Mouse (Mus musculus): ENCODE results near the gene Adrb1. TPM values are rescaled to one million over a fixed set of nuclear protein-coding genes. Genes with fewer than 3 reads are reported as not detected.
"Not testable (repeated sequence)": the region's sequence is repeated elsewhere in the genome, so short reads cannot be mapped to it uniquely, and the experiment has no call there.

Gene Adrb1
- polyA plus RNA-seq, 1 experiment from 2014 or later: 0.79 TPM

- no peaks in the 10 kb centered on the region for H3K36me3 ChIP-seq
- no peak overlapping the region for H3K4me2 ChIP-seq
- no peak for ATAC-seq (ENCODE audit: insufficient number of reproducible peaks, low FRiP score, low TSS enrichment, low read depth)
- H3K4me1 ChIP-seq: no peaks in the 10 kb centered on the region
- H3K27me3 ChIP-seq: 0 out of 2 replicates have a peak, but pooled peaks cover 6% of the 10 kb centered on the region
- WGBS: 53% methylated on average over 7 of the region's 7 CpGs
- H3K4me3 ChIP-seq: no peak overlapping the region
- no peak overlapping the region for H3K9ac ChIP-seq
- no peak overlapping the region for H3K27ac ChIP-seq
- H3K9me3 ChIP-seq: no peaks in the 10 kb centered on the region
These were observed 12.1 kb downstream of the Adrb1 start for GRCm38 (mm10) chr19:56734033-56734572.

GRCm38 (mm10) chr19:56735747-56736146 lies 13.7 kb downstream of the Adrb1 start:
- WGBS: 56% methylated on average over 4 of the region's 4 CpGs
- Histone ChIP-seq H3K4me3 (no peak overlapping the region), H3K4me2 (no peak overlapping the region), H3K9ac (no peak overlapping the region), H3K36me3 (no peaks in the 10 kb centered on the region), H3K27me3 (0 out of 2 replicates have a peak, but pooled peaks cover 5% of the 10 kb centered on the region), H3K27ac (no peak overlapping the region), H3K9me3 (no peaks in the 10 kb centered on the region), H3K4me1 (no peaks in the 10 kb centered on the region)
- ATAC-seq (ENCODE audit: insufficient number of reproducible peaks, low FRiP score, low TSS enrichment, low read depth): no peak

DNA sequence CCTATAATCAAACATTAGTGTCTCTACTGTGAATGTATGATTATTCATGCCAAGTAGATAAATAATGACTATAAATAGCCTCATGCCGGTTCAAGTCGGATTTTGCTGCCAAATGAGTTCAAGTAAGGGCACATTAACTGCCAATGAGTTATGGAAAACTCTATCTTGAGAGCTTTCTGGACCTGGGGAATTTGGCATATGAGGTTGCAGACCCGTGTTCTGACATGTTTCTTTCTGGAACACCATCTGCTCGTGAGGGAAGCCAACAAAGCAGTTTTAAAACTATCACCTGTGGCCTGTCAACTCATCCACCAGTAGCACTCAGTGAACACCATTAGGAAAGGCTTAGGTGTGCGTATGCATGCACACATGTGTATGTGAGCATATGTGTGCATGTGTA lies 14.3 kb downstream of the Adrb1 start:
- no peaks in the 10 kb centered on the region for H3K27me3 ChIP-seq
- H3K4me1 ChIP-seq: no peaks in the 10 kb centered on the region
- WGBS: 43% methylated on average over 5 of the region's 5 CpGs
- H3K4me3 ChIP-seq: no peak overlapping the region
- H3K4me2 ChIP-seq: no peak overlapping the region
- no peaks in the 10 kb centered on the region for H3K9me3 ChIP-seq
- H3K36me3 ChIP-seq: no peaks in the 10 kb centered on the region
- H3K9ac ChIP-seq: no peak overlapping the region
- no peak overlapping the region for H3K27ac ChIP-seq
- no peak for ATAC-seq (ENCODE audit: insufficient number of reproducible peaks, low FRiP score, low TSS enrichment, low read depth)

- H3K4me3 ChIP-seq: no peak overlapping the region
- no peaks in the 10 kb centered on the region for H3K9me3 ChIP-seq
- ATAC-seq (ENCODE audit: insufficient number of reproducible peaks, low FRiP score, low TSS enrichment, low read depth): no peak
- WGBS: 71% methylated on average over 7 of the region's 7 CpGs
- no peak overlapping the region for H3K4me2 ChIP-seq
- H3K36me3 ChIP-seq: no peaks in the 10 kb centered on the region
- H3K4me1 ChIP-seq: peaks cover 7% of the 10 kb centered on the region; the same call in 1 of the 2 replicates
- H3K9ac ChIP-seq: no peak overlapping the region
- no peak overlapping the region for H3K27ac ChIP-seq
- no peaks in the 10 kb centered on the region for H3K27me3 ChIP-seq
These were observed 23.1 kb downstream of the Adrb1 start for GRCm38 (mm10) chr19:56745061-56745460.

- no peak overlapping the region for H3K4me3 ChIP-seq
- H3K9me3 ChIP-seq: no peaks in the 10 kb centered on the region
- ATAC-seq (ENCODE audit: insufficient number of reproducible peaks, low FRiP score, low TSS enrichment, low read depth): no peak
- H3K9ac ChIP-seq: no peak overlapping the region
- H3K4me2 ChIP-seq: no peak overlapping the region
- no peaks in the 10 kb centered on the region for H3K36me3 ChIP-seq
- H3K27me3 ChIP-seq: no peaks in the 10 kb centered on the region
- 56% methylated on average over 6 of the region's 6 CpGs for WGBS
- peaks cover 7% of the 10 kb centered on the region; the same call in 1 of the 2 replicates for H3K4me1 ChIP-seq
- no peak overlapping the region for H3K27ac ChIP-seq
These were observed 23.5 kb downstream of the Adrb1 start for GRCm38 (mm10) chr19:56745528-56745927.

DNA sequence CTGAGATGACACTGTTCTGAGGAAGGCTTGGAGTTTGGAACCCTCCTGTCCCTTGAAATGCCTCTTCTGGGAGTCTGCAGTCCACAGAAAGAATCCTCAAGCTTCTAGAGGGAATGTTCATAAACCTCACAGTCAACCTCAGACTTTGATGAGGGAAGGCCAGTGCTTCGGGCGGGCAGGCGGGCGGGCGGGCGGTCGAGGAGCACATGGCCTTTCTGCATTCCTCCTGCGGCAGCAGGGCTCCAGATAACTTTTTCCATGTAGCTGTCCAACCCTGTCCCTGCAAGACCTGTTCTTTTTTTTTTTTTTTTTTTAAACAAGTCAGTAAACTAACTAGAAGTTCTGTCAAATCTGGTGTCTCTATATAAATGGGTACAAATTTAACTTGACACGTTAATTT lies 24.6 kb downstream of the Adrb1 start:
- ATAC-seq (ENCODE audit: insufficient number of reproducible peaks, low FRiP score, low TSS enrichment, low read depth): no peak
- Histone ChIP-seq H3K27me3 (no peaks in the 10 kb centered on the region), H3K4me3 (no peak overlapping the region), H3K9ac (no peak overlapping the region), H3K27ac (no peak overlapping the region), H3K4me1 (peaks cover 7% of the 10 kb centered on the region; the same call in 1 of the 2 replicates), H3K9me3 (no peaks in the 10 kb centered on the region), H3K4me2 (no peak overlapping the region), H3K36me3 (no peaks in the 10 kb centered on the region)
- 81% methylated on average over 9 of the region's 9 CpGs for WGBS

GRCm38 (mm10) chr19:56747878-56748277 lies 25.9 kb downstream of the Adrb1 start:
- no peak overlapping the region for H3K27ac ChIP-seq
- peaks cover 7% of the 10 kb centered on the region; the same call in 1 of the 2 replicates for H3K4me1 ChIP-seq
- H3K9me3 ChIP-seq: no peaks in the 10 kb centered on the region
- H3K27me3 ChIP-seq: no peaks in the 10 kb centered on the region
- no peaks in the 10 kb centered on the region for H3K36me3 ChIP-seq
- WGBS: 87% methylated on average over 10 of the region's 10 CpGs
- no peak overlapping the region for H3K4me2 ChIP-seq
- H3K9ac ChIP-seq: no peak overlapping the region
- no peak for ATAC-seq (ENCODE audit: insufficient number of reproducible peaks, low FRiP score, low TSS enrichment, low read depth)
- H3K4me3 ChIP-seq: no peak overlapping the region

DNA sequence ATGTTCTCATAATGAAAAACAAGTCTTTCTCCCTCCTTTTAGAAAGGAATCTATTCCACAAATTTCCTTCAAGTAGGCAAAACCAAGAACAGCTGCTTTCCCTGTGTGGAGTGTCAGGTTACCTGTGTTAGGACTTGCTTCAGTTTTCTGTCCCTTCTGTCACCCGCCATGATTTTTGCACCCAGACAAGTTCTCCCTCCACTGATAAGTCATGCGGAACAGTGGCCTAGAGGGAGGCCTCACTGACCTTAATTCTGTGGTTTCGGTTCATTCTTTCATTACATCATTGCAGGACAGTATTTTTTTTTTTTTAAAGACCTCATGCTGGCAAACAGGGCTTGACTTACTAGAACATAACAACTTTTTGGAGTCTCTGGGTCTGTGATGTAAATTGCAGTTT lies 27.3 kb downstream of the Adrb1 start:
- no peak for ATAC-seq (ENCODE audit: insufficient number of reproducible peaks, low FRiP score, low TSS enrichment, low read depth)
- H3K4me1 ChIP-seq: peaks cover 7% of the 10 kb centered on the region; the same call in 1 of the 2 replicates

GRCm38 (mm10) chr19:56750709-56751108 lies 28.7 kb downstream of the Adrb1 start:
- H3K9ac ChIP-seq: no peak overlapping the region
- no peak for ATAC-seq (ENCODE audit: insufficient number of reproducible peaks, low FRiP score, low TSS enrichment, low read depth)
- no peak overlapping the region for H3K4me2 ChIP-seq
- 38% methylated on average over 4 of the region's 4 CpGs for WGBS
- H3K27me3 ChIP-seq: no peaks in the 10 kb centered on the region
- peaks cover 3% of the 10 kb centered on the region; the same call in 1 of the 2 replicates for H3K4me1 ChIP-seq
- no peaks in the 10 kb centered on the region for H3K36me3 ChIP-seq
- no peaks in the 10 kb centered on the region for H3K9me3 ChIP-seq
- no peak overlapping the region for H3K27ac ChIP-seq
- no peak overlapping the region for H3K4me3 ChIP-seq

More for the DNA sequence above, 27.3 kb downstream of the Adrb1 start:
- H3K27me3 ChIP-seq: no peaks in the 10 kb centered on the region
- 14% methylated on average over 3 of the region's 3 CpGs for WGBS
- no peak overlapping the region for H3K4me2 ChIP-seq
- H3K9me3 ChIP-seq: no peaks in the 10 kb centered on the region
- no peak overlapping the region for H3K4me3 ChIP-seq
- no peak overlapping the region for H3K9ac ChIP-seq
- no peaks in the 10 kb centered on the region for H3K36me3 ChIP-seq
- no peak overlapping the region for H3K27ac ChIP-seq

DNA sequence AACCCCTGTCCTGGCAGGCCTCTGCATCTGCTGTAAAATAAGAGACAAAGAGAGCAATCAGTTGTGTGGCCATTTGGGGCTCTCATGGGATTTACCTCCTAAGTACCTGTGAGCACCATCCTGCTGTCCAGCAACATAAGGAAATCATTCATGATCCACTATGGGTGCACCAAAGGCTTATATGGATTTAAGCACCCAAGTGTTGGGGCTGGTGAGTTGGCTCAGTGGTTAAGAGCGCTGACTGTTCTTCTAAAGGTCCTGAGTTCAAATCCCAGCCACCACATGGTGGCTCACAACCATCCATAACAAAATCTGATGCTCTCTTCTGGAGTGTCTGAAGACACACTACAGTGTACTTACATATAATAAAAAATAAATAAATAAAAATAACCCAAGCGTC lies 32.5 kb downstream of the Adrb1 start:
- WGBS: 95% methylated on average over 2 of the region's 2 CpGs
- not testable (repeated sequence) for H3K27ac ChIP-seq; ATAC-seq (ENCODE audit: insufficient number of reproducible peaks, low FRiP score, low TSS enrichment, low read depth); H3K27me3 ChIP-seq; H3K9me3 ChIP-seq; H3K36me3 ChIP-seq; H3K4me1 ChIP-seq; H3K9ac ChIP-seq; H3K4me2 ChIP-seq; H3K4me3 ChIP-seq

GRCm38 (mm10) chr19:56756412-56756811 lies 34.4 kb downstream of the Adrb1 start:
- 79% methylated on average over 10 of the region's 10 CpGs for WGBS
- Histone ChIP-seq H3K36me3 (no peaks in the 10 kb centered on the region), H3K27ac (no peak overlapping the region), H3K4me1 (no peaks in the 10 kb centered on the region), H3K4me2 (no peak overlapping the region), H3K9me3 (no peaks in the 10 kb centered on the region), H3K9ac (no peak overlapping the region), H3K27me3 (no peaks in the 10 kb centered on the region), H3K4me3 (no peak overlapping the region)
- ATAC-seq (ENCODE audit: insufficient number of reproducible peaks, low FRiP score, low TSS enrichment, low read depth): no peak

GRCm38 (mm10) chr19:56758311-56758710 lies 36.3 kb downstream of the Adrb1 start:
- Histone ChIP-seq H3K27ac (no peak overlapping the region), H3K36me3 (no peaks in the 10 kb centered on the region), H3K4me1 (no peaks in the 10 kb centered on the region), H3K9me3 (no peaks in the 10 kb centered on the region), H3K4me3 (no peak overlapping the region), H3K9ac (no peak overlapping the region), H3K27me3 (no peaks in the 10 kb centered on the region), H3K4me2 (no peak overlapping the region)
- 89% methylated on average over 2 of the region's 2 CpGs for WGBS
- no peak for ATAC-seq (ENCODE audit: insufficient number of reproducible peaks, low FRiP score, low TSS enrichment, low read depth)

DNA sequence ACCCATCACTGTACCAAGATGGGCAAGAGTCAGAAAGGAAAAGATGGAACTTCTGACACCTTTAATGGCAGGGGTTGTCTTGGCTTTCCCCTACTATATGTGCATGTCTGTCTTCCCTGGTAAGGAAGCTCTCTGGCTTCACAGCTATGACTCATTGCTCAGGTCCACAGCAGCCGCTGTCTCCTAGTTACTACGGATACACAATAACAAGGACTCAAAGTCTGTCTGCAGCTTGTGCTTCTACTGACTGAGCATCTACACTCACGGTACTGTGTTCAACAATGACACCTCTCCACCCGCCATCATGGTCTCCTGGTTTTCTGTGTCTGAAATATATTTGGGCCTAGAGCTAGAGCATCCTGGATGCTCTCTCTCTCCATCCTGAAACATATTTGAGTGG lies 37.7 kb downstream of the Adrb1 start:
- Histone ChIP-seq H3K4me1 (no peaks in the 10 kb centered on the region), H3K4me2 (no peak overlapping the region), H3K27ac (no peak overlapping the region), H3K9ac (no peak overlapping the region), H3K27me3 (no peaks in the 10 kb centered on the region), H3K36me3 (no peaks in the 10 kb centered on the region), H3K4me3 (no peak overlapping the region), H3K9me3 (no peaks in the 10 kb centered on the region)
- ATAC-seq (ENCODE audit: insufficient number of reproducible peaks, low FRiP score, low TSS enrichment, low read depth): no peak
- 83% methylated on average over 4 of the region's 4 CpGs for WGBS

All from limb, embryonic 15.5 days (tissue).